Mouse (Mus musculus): Measurements from ENCODE around the gene Slc7a1. TPM values are rescaled to one million over a fixed set of nuclear protein-coding genes. Genes with fewer than 3 reads are reported as not detected.
"Not testable (repeated sequence)": the region's sequence is repeated elsewhere in the genome, so short reads cannot be mapped to it uniquely, and the experiment has no call there.

Slc7a1 gene
- total and polyA plus RNA-seq, 2 experiments from 2014 or later: 13.2 to 31.0 TPM

DNA sequence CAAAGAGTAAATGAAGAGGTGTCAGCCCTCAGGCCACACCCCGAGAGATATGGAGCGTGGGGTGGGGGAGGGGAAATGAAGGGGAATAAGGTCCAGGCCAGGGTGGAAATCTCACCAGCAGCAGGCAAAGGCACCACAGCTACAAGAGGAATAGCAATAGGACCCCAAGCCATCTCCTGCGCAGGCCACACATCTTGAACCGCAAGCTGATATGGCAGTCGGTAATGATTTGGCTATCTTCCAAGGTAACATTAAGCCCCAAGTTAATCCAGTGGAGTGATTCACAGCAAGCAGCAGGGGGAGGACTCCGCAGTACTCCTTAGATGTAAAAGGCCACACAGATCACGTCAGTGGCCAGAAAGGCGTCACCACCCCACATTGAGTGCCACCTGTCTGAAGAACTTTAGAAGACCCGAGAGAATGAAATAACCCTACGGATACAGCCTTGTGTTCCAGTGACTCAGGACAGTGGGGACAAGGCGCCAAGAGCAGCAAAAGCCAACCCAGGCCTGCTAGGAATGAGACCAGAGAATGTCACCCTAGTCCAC, 68.4 kb downstream of the Slc7a1 start:
- ATAC-seq (ENCODE audit: insufficient read depth, low read depth) (no peak), DNase-seq (ENCODE audit: low spot score) (no peak)
- Histone ChIP-seq H3K36me3 (replicated peaks; ENCODE audit: control insufficient read depth, insufficient read depth, low read length) (peaks cover 38% of the 10 kb centered on the region), H3K27me3 (ENCODE audit: control insufficient read depth, insufficient read depth, low read length) (no peaks in the 10 kb centered on the region), H3K27ac (ENCODE audit: low read depth) (no peak overlapping the region), H3K9me3 (replicated peaks; ENCODE audit: control insufficient read depth, low read length) (no peaks in the 10 kb centered on the region), H3K9ac (replicated peaks; ENCODE audit: low read depth, low read length) (no peak overlapping the region), H3K4me1 (ENCODE audit: control insufficient read depth, insufficient read depth) (peaks cover 3% of the 10 kb centered on the region; the same call in 1 of the 2 replicates), H3K4me2 (ENCODE audit: low read depth, low read length) (no peak overlapping the region), H3K4me3 (ENCODE audit: low read depth, low read length) (no peak overlapping the region)
- WGBS: 51% methylated on average over 11 of the region's 11 CpGs
- no peak for TF ChIP-seq CTCF (IDR thresholded peaks at IDR 0.05; ENCODE audit: low read depth)
- TF ChIP-seq EP300 (IDR thresholded peaks at IDR 0.05; ENCODE audit: low read depth): no peak

DNA sequence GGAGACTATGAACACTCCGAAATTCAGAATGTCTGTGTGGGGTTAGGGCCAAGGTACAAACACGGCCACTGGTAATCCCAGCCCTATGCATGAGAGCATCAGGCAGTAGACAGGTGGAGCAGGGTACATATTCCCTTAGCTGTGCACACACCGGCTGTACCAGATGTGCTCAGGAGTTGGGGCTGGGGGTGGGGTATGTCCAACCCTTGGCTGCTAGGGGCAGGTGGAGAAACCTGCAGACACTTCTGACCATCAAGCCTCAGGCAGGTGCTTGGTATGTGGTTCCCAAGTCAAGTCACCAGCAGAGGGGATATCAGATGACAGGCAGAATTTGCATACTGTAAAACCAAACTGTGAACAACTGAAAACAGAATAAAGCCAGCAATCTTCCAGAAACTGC, 70.7 kb downstream of the Slc7a1 start:
- Histone ChIP-seq H3K27me3 (ENCODE audit: control insufficient read depth, insufficient read depth, low read length) (no peaks in the 10 kb centered on the region), H3K9ac (replicated peaks; ENCODE audit: low read depth, low read length) (no peak overlapping the region), H3K36me3 (replicated peaks; ENCODE audit: control insufficient read depth, insufficient read depth, low read length) (peaks cover 23% of the 10 kb centered on the region), H3K9me3 (replicated peaks; ENCODE audit: control insufficient read depth, low read length) (no peaks in the 10 kb centered on the region), H3K4me2 (ENCODE audit: low read depth, low read length) (no peak overlapping the region), H3K4me1 (ENCODE audit: control insufficient read depth, insufficient read depth) (peaks cover 3% of the 10 kb centered on the region; the same call in 1 of the 2 replicates), H3K27ac (ENCODE audit: low read depth) (no peak overlapping the region), H3K4me3 (ENCODE audit: low read depth, low read length) (no peak overlapping the region)
- ATAC-seq (ENCODE audit: insufficient read depth, low read depth) (no peak), DNase-seq (ENCODE audit: low spot score) (no peak)
- TF ChIP-seq CTCF (IDR thresholded peaks at IDR 0.05; ENCODE audit: low read depth) (no peak), EP300 (IDR thresholded peaks at IDR 0.05; ENCODE audit: low read depth) (no peak)
- 87% methylated on average over 3 of the region's 3 CpGs for WGBS

DNA sequence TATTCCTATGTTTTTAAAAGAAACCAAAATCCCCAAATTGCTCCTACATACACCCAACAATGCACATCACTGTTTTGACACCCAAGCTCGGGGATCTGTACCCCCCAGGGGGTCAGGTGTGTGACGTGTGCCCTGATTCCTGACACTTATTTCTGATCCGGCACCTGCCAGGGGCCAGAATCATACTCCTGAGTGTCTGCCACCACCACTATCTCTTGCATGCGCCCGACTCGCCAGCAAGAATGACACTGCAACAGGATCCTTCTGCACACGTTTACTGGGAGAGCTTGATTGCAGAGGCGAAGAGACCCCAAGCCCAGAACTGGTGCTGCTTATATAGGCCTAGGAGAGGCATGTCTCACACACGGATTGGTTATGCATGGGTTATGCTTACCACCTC, 73.4 kb downstream of the Slc7a1 start:
- H3K9me3 ChIP-seq (replicated peaks; ENCODE audit: control insufficient read depth, low read length); H3K4me1 ChIP-seq (ENCODE audit: control insufficient read depth, insufficient read depth); H3K27me3 ChIP-seq (ENCODE audit: control insufficient read depth, insufficient read depth, low read length); H3K4me3 ChIP-seq (ENCODE audit: low read depth, low read length); H3K36me3 ChIP-seq (replicated peaks; ENCODE audit: control insufficient read depth, insufficient read depth, low read length); ATAC-seq (ENCODE audit: insufficient read depth, low read depth); H3K9ac ChIP-seq (replicated peaks; ENCODE audit: low read depth, low read length); H3K4me2 ChIP-seq (ENCODE audit: low read depth, low read length); DNase-seq (ENCODE audit: low spot score); H3K27ac ChIP-seq (ENCODE audit: low read depth): not testable (repeated sequence)
- 86% methylated on average over 9 of the region's 9 CpGs for WGBS

DNA sequence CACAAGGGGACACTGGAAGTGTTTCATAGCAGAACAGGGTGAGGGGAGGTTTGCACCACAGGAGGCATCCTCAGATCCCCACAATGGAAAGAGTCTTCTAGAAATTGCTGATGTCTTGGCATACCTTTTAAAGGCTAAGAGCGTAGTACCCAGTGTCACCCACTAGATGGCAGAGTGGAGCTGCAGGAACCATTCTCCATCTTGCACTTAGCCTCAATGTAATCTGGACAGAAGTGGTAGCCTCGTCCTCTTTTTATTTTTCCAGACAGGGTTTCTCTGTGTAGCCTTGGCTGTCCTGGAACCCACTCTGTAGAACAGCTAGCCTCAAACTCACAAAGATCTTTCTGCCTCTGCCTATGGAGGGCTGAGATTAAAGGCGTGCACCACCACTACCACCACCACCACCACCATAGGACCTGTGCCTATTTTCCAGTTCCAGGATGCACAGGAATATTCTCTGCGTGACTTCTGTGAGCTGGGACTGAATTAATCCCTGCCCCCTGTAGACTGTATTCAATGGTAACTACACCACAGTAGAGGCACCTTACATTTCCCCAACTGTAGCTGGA, 74.3 kb downstream of the Slc7a1 start:
- no peak overlapping the region for H3K27ac ChIP-seq (ENCODE audit: low read depth)
- H3K9ac ChIP-seq (replicated peaks; ENCODE audit: low read depth, low read length): no peak overlapping the region
- ATAC-seq (ENCODE audit: insufficient read depth, low read depth) (peak; percentile 20; the same call in 1 of the 2 replicates), DNase-seq (ENCODE audit: low spot score) (peak; percentile 58)
- H3K4me2 ChIP-seq (ENCODE audit: low read depth, low read length): no peak overlapping the region
- no peak overlapping the region for H3K4me3 ChIP-seq (ENCODE audit: low read depth, low read length)
- no peaks in the 10 kb centered on the region for H3K36me3 ChIP-seq (replicated peaks; ENCODE audit: control insufficient read depth, insufficient read depth, low read length)
- no peaks in the 10 kb centered on the region for H3K27me3 ChIP-seq (ENCODE audit: control insufficient read depth, insufficient read depth, low read length)
- TF ChIP-seq CTCF (IDR thresholded peaks at IDR 0.05; ENCODE audit: low read depth): peak; percentile 96
- no peak for TF ChIP-seq EP300 (IDR thresholded peaks at IDR 0.05; ENCODE audit: low read depth)
- H3K4me1 ChIP-seq (ENCODE audit: control insufficient read depth, insufficient read depth): no peaks in the 10 kb centered on the region
- 41% methylated on average over 4 of the region's 4 CpGs for WGBS
- no peaks in the 10 kb centered on the region for H3K9me3 ChIP-seq (replicated peaks; ENCODE audit: control insufficient read depth, low read length)

DNA sequence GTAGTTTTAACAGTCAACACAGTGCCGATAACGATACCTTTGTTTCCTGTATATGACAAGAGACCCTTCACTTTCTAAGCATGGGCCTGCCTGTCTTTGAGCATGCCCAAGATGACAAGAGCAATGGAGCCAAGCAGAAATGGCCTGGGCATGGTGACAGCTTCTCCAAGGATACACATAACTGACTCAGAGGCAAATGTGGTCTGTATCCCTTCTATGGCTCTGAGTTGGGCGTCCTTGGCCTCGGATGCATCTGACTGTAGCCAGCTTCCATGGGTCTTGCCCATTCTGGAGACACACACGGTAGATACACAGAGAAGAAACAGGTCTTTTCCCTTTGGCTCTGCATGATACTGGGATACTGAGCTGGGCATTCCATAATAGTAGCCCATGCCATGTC, 84.8 kb downstream of the Slc7a1 start:
- TF ChIP-seq EP300 (IDR thresholded peaks at IDR 0.05; ENCODE audit: low read depth) (no peak), CTCF (IDR thresholded peaks at IDR 0.05; ENCODE audit: low read depth) (no peak)
- ATAC-seq (ENCODE audit: insufficient read depth, low read depth): no peak
- 92% methylated on average over 5 of the region's 5 CpGs for WGBS

DNA sequence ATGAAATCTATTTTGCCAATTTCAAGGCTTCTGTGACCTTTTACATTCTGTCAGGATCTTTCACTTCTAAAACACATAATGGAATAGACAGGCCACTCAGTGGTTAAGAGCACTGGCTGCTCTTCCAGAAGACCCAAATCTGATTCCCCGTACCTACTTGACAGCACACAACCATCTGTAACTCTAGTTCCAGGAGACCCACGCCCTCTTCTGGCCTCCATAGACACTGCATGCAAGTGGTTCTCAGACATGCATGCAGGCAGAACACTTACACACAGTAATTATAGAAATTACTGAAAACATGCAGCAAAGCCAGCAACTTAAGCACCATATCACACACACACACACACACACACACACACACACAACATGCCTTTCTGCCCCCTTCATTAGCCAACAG, 87.3 kb downstream of the Slc7a1 start:
- Histone ChIP-seq H3K4me2 (ENCODE audit: low read depth, low read length) (no peak overlapping the region), H3K36me3 (replicated peaks; ENCODE audit: control insufficient read depth, insufficient read depth, low read length) (peaks cover 12% of the 10 kb centered on the region), H3K4me3 (ENCODE audit: low read depth, low read length) (no peak overlapping the region), H3K4me1 (ENCODE audit: control insufficient read depth, insufficient read depth) (no peaks in the 10 kb centered on the region), H3K27ac (ENCODE audit: low read depth) (no peak overlapping the region), H3K9ac (replicated peaks; ENCODE audit: low read depth, low read length) (no peak overlapping the region), H3K27me3 (ENCODE audit: control insufficient read depth, insufficient read depth, low read length) (no peaks in the 10 kb centered on the region), H3K9me3 (replicated peaks; ENCODE audit: control insufficient read depth, low read length) (no peaks in the 10 kb centered on the region)
- ATAC-seq (ENCODE audit: insufficient read depth, low read depth): no peak
- 48% methylated on average over 2 of the region's 2 CpGs for WGBS
- no peak for DNase-seq (ENCODE audit: low spot score)
- TF ChIP-seq CTCF (IDR thresholded peaks at IDR 0.05; ENCODE audit: low read depth): peak; percentile 31
- no peak for TF ChIP-seq EP300 (IDR thresholded peaks at IDR 0.05; ENCODE audit: low read depth)

More for the DNA sequence above, 84.8 kb downstream of the Slc7a1 start:
- no peak overlapping the region for H3K4me3 ChIP-seq (ENCODE audit: low read depth, low read length)
- no peak for DNase-seq (ENCODE audit: low spot score)
- no peaks in the 10 kb centered on the region for H3K4me1 ChIP-seq (ENCODE audit: control insufficient read depth, insufficient read depth)
- no peaks in the 10 kb centered on the region for H3K27me3 ChIP-seq (ENCODE audit: control insufficient read depth, insufficient read depth, low read length)
- H3K9me3 ChIP-seq (replicated peaks; ENCODE audit: control insufficient read depth, low read length): no peaks in the 10 kb centered on the region
- no peak overlapping the region for H3K9ac ChIP-seq (replicated peaks; ENCODE audit: low read depth, low read length)
- no peak overlapping the region for H3K4me2 ChIP-seq (ENCODE audit: low read depth, low read length)
- peaks cover 12% of the 10 kb centered on the region for H3K36me3 ChIP-seq (replicated peaks; ENCODE audit: control insufficient read depth, insufficient read depth, low read length)
- no peak overlapping the region for H3K27ac ChIP-seq (ENCODE audit: low read depth)
